Mouse (Mus musculus) embryonic fibroblast, embryonic 13.5 days (primary cell): ENCODE results near the gene Sowahc.

Experiments used
- CTCF ChIP-seq: IDR thresholded peaks from 2 replicates; pipeline ENCODE4 v1.5.1; 2011; ENCODE audit warnings: mild to moderate bottlenecking, control low read depth, low read length, moderate library complexity, borderline replicate concordance; ENCODE audit not compliant: insufficient read depth
- POLR2A ChIP-seq: IDR thresholded peaks from 2 replicates; pipeline ENCODE4 v1.6.1; 2011; ENCODE audit warnings: low read depth, mild to moderate bottlenecking, control low read depth, low read length, moderate library complexity

- TF ChIP-seq POLR2A (peak; percentile 93), CTCF (no peak)
These were observed at the start of gene Sowahc, which contains the start of gene Sept10 for GRCm38 (mm10) chr10:59221473-59222270.
